Mouse (Mus musculus): Measurements from ENCODE around the gene Stard13.

The Stard13 gene

DNA sequence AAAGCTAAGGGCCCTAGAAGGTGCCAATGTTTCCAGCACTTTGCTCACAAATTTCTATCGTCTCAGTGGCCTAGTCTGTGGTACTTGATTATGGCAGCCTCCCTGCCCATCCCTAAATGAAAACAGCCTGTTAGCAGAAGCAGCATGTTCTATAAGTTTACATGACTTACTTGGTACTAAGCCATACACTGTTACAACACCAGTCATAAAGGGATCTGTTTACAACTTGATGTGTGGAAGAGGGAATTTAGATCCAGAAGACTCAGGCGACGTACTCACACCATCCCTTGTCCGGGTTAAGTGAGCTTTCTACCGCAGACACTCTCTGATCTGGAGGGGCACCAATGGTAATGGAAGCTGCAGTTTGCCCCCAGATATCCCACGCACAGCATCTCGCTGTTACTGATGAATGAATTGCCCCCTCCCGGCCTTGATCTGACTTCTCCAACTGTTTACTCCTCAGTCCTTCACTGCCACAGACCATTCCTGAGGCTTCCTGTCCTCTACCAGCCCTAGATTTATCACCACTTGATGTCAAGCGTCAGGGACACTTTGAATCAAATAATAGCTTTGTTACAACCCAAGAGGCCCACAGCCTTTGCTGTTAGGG is 53.4 kb downstream of the Stard13 start:
- DNase-seq = no peak

- no peak for DNase-seq
Observed at GRCm38 (mm10) chr5:151177171-151177570, 56.5 kb downstream of the Stard13 start.

DNA sequence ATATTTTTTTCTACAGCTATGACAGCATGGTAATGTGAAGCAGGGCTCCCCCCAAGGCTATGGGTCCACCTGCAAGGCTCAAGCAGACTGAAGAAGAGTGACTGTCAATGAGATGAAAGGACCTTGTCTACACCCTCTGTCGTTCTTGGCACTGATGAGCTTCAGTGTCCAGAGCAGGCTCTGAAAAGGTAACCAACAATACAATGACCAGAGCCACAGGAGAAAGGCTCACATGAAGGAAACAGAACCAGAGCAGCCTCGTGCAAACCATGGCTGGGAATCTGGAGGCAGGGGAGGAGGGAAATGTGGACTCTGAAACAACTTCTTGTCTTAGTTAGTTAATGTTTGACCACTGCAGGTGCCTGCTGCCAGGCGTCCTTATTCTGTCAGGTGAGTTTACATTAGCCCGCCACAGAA is 57.7 kb downstream of the Stard13 start:
- no peak for DNase-seq

GRCm38 (mm10) chr5:151174485-151175460 is 58.9 kb downstream of the Stard13 start:
- no peak for DNase-seq

DNA sequence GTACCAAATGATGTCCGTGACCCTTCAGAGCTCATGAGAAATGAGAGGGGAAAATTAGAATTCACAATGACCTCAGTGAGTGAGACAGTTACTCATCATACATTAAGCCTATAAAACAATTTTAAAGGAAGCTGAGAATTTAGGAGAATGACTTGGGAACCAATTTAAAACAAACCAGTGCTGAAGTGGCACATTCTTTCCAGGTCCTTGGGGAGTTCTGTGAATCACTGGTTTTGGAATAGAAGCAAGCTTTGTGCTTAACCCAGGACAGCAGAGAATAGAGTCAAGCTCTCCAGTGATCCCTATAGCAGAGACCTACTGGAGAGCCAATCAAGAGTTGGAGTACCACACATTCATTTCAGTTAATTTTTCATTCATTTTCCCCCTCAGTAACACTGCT is 59.9 kb downstream of the Stard13 start:
- DNase-seq = no peak

DNA sequence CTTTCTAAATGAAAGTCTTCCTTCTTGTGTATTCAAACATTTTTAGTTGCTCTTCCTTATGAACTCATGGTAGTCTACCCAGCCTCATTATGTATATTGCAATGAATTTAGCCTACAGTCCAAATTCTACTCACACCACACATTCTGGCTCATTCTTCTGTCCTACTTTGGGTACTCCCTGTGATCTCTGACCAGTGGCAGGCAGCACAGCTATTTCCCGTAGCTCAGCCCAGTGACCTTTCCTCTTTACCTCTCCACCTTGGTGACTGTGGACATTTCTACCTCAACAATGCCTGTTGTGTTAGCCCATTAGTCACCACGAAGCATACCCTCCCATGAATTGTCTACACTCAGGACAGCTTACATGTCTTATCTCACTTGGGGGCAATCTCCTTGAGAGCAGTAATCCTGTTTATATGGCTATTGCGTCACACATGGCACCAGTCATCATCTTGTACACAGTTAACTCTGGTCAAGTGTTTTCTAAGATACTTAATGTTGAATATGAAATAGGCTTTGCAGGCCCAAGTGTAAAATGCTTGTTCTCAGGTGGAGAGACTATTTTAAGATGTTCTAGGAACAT is 63.4 kb downstream of the Stard13 start:
- DNase-seq = no peak

GRCm38 (mm10) chr5:151168191-151168590 is 65.4 kb downstream of the Stard13 start:
- DNase-seq = no peak

DNA sequence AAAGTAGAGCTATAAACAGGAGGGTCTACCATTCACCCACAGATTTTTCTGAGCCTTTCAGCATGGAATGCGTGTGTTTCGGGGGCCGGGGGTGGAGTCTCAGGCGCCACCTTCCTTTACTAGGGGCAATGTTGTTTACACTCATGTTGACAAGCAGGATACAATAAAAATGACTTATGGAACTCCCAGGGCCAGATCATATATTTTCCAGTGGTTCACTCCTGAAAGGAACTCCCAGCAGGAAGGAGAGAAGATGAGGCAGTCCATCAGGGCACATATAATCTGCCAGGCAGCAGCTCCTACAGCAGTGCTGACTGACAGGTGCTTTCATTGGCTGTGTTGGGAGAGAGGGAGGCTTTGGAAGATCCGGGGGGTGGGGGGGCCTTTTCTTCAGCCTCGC is 66.0 kb downstream of the Stard13 start:
- DNase-seq = no peak

- DNase-seq = peak; percentile 42
Observed at GRCm38 (mm10) chr5:151166266-151166665, 67.4 kb downstream of the Stard13 start.

DNA sequence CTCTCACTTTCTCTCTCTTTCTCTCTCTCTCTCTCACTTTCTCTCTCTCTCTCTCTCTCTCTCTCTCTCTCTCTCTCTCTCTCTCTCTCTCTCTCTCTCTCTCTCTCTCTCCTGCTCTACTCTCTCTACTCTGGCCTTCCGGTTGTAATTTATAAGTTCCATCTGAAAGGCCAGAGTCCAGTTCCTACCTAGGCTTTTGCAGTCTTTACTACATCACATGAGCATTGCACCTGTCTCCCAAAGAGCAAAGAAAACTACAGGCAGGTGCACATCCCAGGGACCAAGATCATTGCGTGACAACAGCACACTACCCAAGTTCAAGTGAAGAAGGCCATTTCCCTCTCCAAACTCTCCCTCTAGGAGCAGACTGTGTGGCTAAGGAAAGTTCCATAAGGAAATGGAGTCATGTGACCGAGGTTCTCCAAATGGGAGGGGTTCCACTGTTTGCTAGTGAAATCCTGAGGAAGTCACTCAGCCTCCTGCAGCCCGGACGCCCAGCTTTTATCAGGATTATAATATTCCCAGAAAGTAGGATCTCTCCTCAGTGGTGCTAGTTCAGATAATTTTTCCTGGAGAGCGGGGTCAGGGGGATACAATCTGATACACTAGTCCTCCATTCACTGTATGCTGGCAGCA is 68.1 kb downstream of the Stard13 start:
- DNase-seq = no peak

DNA sequence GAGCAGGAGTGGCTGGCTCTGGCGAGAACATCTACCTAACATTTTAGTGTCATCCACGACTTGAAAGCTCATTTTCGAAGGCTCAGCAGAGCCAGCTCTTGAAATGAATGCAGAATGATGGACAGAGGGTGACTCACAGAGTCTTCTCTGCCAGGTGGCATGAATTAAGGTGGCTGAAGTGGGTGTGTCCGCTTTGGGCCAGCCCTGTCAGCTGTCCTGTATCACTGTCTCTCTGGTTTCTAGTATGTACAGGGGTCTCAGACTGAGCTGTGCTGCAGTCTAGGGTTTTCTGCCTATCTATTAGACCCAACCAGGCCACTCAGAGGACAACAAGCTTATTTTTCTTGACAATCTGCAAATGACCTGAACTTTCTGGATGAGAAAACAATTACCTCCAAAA is 68.8 kb downstream of the Stard13 start:
- DNase-seq = no peak

DNA sequence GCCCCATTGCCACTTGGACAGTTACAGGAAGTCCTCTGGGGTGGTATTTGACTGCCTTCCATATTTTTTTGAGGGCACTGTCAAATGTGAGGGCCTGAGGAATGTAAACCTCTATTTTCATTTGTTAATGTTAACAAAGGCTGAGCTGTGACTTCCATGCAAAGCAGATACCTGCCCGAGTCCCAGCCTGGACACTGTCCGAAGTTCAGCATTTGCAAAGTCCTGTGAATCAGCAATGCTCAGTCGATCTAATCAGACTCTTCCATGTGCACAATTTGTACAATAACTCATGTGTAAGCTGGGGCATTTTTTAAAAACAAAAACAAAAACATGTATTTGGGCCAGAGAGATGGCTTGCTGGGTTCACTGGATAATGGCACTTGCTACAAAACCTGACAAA is 71.0 kb downstream of the Stard13 start:
- no peak for DNase-seq

DNA sequence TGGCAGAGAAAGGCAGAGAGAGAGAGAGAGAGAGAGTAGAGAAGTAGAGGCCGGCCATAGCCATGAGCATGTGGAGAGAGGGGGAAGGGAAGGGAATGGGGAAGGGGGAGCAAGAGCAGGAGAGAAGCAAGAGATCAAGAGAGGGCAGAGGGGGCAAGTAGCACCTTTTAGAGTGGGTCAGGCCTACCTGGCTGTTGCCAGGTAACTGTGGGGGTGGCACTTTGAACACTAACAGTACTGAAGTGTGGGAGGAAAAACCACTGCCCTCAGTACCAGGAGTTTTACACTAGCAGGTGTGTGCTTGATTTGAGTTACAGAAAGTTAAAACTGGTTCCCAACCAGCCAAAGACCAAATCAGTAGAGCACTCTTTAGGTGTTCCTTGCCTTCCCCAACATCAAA is 78.4 kb downstream of the Stard13 start:
- no peak for DNase-seq

DNA sequence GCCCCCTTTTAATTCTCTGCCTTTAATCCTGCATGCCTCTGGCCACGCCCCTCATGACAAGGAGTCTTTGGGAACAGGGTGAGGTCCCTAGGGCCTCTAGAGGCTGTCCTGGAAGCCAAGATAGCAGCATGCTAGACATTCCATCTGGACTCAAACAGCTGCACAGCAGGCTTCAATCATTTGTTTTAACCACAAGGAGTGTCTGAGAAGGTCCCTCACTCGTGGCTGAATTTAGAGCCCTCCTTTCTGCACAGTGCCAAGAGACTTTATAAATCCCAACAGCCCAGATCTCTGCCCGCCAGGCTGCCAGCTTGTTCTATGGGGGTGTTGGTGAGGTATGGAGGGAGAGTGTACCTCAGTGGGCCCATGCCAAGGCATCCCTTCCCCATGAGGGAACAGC is 78.9 kb downstream of the Stard13 start:
- no peak for DNase-seq

DNA sequence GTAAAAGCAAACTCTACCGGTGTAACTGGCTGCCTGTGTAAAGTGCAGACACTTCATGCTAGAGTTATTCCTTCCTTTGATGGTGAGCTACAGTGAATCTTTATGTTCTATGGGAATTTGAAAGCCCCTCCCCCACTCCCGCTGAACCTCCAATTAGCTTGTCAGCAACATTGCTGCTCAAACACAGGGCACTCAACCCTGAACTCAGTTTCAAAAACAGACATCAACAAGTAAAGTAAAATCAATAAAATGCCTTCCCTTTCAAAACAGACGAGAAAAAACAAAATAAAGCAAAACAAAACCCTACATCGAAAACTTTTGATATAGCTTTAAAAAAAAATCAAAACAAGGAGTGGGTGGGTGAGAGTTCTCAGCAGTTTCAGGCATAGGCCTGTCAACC is 79.6 kb downstream of the Stard13 start:
- no peak for DNase-seq

- peak; percentile 28 for DNase-seq
Observed at GRCm38 (mm10) chr5:151151549-151151948, 82.1 kb downstream of the Stard13 start.

GRCm38 (mm10) chr5:151149509-151149908 is 84.1 kb downstream of the Stard13 start:
- DNase-seq = no peak

DNA sequence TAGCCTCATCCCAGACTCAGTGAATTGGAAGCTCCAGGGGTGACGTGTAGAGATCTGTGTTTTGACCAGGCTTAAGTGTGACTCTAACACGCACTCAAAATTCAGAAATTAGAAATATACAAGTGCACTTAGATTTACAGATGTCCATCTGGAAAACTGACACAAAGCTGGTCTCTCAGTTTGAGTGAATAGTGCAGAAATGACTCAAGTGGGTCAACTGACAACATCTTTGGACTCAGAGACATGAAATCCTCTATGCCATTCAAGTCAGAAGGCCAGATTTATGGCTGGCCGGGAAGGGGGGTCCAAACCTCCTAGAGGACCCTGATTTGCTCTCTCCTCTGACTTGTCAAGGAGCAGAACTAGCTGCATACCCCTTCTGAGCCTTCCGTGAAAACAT is 85.6 kb downstream of the Stard13 start:
- no peak for DNase-seq

DNA sequence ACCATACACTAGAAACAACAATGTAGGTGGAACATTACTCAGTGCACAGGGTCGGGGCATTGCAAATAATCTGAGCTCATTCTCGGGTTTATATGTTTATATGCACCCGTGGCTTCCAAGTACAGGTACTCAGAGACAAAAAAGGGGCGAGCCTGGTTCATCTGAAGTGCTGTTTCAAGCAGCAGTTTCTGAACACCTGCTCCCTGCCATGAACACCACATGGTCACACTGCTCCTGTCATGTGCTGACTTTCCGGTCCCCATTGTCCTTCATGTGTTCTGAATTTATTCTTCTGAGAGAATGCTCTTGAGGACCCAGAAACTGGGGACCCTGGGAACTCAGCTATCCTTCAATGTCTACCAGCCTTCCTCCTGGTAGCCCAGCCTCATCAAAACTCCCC is 87.8 kb downstream of the Stard13 start:
- DNase-seq = no peak

DNA sequence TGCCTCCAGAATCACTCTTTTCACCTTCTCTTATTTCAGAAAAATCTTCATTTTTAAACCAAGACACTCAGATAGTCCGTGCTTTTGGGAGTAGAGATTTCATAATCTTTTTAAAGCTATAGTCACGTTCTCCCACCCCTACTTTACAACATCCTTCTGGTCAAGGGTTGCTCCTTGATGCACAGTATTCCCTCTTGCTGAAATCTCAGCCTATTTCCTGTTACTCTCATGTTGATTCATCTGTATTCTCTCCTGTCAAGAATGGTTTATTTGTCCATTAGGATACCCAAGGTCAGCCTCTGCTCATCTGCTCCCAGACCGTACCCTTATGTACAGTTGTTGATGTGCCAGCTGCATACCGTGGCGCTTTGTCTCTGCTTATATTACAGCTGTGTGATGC is 89.7 kb downstream of the Stard13 start:
- no peak for DNase-seq

GRCm38 (mm10) chr5:151142671-151143601 is 90.7 kb downstream of the Stard13 start:
- DNase-seq = peak; percentile 11

GRCm38 (mm10) chr5:151142241-151142640 is 91.4 kb downstream of the Stard13 start:
- peak; percentile 19 for DNase-seq

Data from right cerebral cortex, adult 18-20 months (tissue).